Mouse (Mus musculus) liver, postnatal 0 days (tissue): Measurements from ENCODE around the gene Rsph3a.

Experiments used
- CTCF ChIP-seq: sonication (generic); IDR thresholded peaks from 2 replicates; pipeline ENCODE4 v1.5.1; 2016; ENCODE audit warnings: antibody characterized with exemption, low read depth
- EP300 ChIP-seq: IDR thresholded peaks from 2 replicates; pipeline ENCODE4 v1.6.1; 2016; ENCODE audit warnings: antibody characterized with exemption, low read depth, mild to moderate bottlenecking

- TF ChIP-seq EP300 = no peak
- no peak for TF ChIP-seq CTCF
Measured at GRCm38 (mm10) chr17:7899233-7899632, 46.2 kb upstream of the Rsph3a start.
